Mouse (Mus musculus) cerebellum, adult 11-12 months (tissue): ENCODE measurements around the gene Dusp15.

Experiments
- DNase-seq: peaks from one replicate; pipeline ENCODE4 v3.0.0; 2022

Dusp15 gene

DNA sequence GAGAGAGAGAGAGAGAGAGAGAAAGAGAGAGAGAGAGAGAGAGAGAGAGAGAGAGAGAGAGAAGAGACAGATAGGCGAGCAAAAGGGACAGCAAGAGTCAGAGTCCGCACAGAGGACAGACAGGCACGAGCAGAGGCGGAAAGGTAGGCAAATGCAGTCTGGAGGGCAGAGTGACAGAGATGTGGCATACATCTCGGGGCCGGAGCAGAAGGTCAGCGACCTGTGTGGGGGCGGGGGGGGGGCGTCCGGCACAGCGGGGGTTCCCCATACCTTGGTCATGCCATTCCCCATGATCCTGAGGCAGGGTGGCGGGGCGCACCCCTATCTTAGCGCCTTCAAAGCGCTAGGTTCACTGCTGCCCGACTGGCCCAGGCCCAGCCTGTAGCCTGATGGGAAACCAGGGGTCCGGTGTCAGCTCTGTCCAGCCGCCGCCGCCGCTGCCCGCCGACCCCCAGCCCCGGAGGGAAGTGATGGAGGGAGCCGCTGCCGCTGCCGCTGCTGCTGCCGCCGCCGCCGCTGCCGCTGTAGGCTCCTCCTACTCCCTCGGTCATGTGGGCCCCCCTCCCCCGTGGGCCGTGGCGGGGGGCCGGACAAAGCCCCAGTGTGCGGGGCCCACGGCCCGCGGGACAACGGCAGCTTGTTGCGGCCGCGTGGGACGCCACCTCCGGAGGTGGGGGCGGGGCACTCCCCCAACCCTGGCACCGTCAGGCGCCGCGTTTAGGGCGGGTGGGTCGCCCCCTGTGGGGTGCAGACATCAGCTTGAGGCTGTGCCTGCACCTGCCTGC lies at the start of gene Dusp15:
Gene Dusp15, minus strand, starts transcription at position 634 of the 785 bp plus-strand sequence.
- DNase-seq = peak; percentile 68

DNA sequence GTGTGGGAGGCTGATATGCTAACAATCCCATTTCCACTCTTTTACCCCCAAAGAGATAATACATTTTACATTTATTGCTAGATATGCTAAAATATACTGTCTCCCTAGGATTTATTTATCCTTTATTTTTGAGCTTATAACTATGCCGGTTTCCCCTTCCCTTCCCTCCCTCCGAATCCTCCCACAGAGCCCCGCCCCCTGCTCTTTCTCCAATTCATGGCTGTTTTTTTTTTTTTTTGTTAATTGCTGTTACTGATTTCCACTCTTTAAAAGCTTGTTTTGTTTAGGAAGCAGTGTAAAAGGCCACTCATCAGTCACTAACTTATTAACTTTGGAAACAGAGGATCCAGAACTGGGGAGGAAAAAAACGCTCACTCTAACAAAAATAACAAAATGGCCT lies 45.5 kb upstream of the Dusp15 start:
- DNase-seq = no peak

DNA sequence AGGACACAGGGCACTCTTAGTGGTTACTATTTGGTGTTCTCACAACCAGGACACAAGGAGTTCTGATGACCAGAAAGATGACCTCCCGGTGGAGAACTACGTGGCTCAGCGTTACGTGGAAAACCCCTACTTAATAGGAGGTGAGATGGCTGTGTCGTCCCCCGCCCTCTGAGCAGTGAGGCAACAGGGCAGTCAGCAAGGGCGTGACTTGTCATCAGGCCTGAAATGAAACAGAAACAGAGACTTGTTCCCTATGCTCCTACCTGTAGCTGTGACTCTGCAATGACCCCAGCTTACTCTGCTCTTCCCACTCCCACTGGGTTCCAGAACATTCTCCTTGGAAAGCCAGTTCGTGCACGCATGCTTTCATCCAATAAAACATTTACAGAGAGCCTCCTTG lies 40.0 kb upstream of the Dusp15 start:
- no peak for DNase-seq

DNA sequence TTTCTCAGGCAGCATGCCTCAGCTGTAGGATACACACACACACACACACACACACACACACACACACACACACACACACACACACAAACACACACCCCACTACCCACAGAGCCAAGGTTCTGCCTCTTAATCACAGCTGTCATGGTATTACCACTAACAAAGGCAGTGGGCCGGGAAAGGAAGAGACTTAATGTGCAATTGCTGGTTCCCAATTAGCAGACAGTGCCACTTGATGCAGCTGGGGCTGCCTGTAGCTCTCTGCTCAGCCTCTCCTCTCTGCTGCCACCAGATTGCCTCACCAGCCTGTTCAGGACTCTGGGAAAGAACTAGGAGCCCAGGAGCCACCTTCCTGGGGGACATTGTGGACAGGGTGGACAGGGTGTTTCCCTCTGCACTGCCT lies 34.1 kb upstream of the Dusp15 start:
- no peak for DNase-seq

DNA sequence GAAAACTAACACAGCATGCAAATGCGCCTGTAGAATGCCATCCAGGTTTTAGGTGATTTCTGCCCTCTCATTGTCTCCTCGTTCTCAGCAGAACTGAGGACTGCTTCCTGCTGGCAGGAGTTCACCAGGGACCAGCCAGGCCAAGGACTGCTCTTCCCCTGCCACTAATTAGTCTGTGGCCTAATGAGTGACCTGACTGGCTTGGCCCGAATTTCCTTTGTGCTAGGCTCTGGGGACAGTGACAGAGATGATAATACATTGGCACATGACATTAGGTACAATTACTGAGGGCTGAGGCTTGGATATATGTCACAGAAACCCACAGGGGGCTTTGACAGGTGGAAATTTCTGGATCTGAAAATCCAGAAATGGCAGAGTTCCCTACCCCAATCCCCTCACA lies 25.5 kb upstream of the Dusp15 start:
- DNase-seq = no peak

DNA sequence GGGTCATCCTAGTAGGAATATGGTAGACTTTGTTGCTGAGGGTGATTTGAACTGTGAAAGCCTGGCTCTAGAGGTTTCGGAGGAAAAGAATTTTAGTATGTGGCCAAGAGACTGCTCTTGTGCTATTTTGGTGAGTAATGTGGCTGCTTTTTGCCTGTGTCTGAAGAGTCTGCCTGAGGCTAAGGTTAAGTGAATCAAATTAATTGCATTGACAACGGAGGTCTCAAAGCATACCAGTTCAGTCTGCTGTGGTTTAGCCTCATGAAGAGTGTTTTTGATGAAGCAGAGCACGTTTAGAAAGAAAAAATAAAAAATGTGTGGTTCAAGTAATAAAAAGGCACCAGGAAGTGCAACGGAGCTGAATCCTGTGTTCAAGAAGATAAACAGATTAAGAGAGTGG lies 14.1 kb upstream of the Dusp15 start:
- DNase-seq = no peak

DNA sequence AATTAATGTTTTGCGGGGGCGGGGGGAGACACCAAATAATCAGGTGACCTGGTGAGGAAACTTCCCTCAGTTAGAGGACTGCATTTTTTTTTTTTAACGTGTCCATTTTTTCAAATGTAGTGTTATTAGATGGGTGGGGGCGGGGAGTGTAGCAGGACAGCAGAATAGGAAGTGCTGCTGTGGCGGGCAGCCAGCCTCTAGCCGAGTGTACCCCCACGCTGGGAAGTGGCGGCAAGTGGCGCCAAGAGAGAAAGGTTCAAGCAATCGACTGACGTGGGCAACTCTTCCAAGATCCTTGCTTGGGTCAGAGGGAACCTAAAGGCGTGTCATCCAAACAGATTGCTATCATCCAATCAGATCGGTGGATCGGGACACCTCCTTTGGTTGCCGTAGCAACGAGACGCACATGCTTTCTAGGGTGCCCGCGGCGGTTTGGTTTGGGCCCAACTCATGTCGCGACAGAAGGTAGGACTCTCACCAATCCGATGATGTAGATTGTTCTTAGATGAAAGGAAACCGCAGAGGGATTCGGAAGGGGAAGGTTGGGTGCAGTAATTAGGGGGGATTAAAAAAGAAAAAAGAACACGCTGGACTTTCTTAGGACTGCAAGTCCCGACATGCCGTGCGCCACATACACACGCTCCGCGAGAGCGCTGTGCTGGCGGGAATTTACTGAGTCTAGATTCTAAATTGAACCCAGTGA lies 10.7 kb upstream of the Dusp15 start, which contains the start of gene Ttll9:
Gene Ttll9, plus strand, starts transcription at position 395 of the 703 bp plus-strand sequence.
- DNase-seq = peak; percentile 79

DNA sequence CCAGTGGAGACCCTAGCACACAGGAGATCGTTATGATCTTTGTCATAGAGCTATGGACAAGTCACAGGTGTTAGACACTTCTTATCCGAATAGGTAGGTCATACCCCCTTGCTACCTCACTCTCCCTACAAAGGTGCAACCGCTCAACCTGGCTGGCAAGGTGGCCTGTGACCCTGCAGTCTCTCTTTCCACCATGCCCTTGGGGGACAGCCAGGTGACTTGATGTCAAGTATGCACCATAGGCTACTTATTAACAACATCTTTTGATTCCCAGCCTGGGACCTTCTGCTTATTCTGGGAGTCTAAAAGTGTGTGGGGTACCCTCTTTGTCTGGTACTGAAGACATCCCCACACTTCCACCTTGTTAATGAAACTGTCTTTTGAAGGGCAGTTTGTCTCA lies 6.6 kb upstream of the Dusp15 start:
- no peak for DNase-seq

DNA sequence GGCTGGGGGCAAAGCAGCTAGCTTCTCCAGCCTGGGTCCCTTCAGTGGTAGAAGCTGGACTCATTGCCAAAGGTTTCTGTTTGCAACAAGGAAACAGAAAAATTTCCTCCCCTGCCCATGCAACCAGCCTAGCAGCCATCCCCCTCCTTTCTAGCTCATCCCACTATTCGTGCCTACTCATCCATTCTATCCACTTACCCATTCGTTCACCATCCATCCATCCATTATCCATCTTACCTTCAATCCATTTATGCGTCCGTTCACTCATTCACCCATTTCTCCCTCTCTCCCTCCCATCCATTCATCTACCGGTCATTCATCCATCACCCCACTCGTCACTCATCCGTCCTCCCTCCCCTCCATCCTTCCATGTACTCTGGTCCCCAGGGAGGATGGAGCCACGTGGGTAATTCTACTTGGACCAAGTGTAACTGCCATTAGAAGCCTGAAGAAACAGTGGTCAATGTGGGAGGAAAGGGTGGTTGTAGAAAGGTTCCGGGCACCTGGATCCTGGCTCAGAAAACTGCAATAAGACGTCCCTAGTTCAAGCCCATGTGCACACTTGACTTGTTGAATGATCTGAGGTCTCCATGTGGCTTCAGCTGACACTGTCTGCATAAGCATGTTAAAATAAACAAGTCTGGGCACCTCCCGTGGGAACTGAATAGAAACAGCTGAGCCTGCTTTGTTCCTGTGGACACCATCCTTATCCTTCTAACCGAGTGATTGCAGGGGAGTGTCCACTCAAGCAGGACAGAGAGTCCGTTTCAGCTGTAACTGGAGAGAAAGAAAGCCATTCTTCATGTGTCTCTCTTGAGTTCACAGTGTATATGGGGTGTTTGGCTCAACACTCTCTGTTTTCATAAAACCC lies 587 bp upstream of the Dusp15 start:
- DNase-seq = no peak

DNA sequence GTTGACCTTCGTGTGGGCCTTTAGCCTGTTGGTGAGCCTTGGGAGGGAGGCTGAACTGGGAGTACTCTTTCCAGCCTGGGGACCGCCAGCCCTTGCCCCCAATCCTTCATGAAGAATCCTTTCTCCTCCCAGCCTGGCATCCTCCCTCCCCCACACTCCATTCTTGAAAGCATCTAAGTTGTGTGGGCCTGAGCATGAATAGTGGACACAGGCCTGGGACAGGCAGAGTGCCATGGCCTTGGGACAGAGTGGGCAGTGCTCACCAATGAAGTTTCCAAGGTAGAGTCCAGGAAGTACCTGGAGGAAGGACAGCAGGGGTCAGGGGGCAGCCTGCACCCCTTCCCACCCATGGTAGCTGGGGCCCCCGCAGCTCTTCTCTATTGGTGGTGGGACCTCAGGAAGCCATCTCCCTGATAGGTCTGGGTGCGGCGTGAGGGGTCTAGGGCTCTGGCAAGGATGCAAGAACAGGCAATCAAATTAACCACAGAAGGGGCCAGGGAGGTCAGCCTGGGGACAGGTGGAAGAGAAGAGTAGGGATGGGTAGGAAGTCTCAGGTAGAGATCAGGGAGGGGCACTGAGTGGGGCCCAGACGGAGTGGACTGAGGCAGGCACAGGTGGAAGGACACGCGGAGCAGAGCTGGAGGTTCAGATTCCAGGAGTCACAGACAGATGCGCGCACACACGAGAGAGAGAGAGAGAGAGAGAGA lies 987 bp downstream of the Dusp15 start:
- DNase-seq = peak; percentile 32

DNA sequence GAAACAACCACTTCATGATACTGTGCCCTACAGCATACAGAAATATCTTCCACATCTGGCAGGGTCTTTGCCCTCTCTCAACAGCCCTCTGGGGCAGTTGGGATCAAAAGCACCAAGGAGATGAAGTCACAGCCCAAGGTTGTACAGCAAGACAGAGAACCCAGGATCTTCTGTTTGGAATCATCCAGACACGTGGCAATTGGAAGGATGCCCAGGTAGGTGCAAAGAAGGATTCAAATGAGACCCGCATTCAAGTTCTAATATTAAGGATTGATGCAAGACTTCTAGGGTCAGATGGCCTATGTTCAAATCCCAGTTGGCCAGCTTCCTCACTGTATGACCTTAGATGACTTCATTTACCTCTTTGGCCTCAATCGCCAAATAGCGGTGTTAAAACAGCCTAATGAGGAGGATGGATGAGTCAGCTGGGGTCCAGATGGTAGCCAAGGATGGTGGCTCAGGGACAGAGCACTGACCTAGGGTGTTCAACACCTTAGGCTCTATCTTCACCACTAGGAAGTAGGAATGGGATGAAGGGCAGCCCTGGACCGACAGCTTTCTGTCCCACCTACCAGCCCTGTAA lies 3.0 kb downstream of the Dusp15 start:
- no peak for DNase-seq

DNA sequence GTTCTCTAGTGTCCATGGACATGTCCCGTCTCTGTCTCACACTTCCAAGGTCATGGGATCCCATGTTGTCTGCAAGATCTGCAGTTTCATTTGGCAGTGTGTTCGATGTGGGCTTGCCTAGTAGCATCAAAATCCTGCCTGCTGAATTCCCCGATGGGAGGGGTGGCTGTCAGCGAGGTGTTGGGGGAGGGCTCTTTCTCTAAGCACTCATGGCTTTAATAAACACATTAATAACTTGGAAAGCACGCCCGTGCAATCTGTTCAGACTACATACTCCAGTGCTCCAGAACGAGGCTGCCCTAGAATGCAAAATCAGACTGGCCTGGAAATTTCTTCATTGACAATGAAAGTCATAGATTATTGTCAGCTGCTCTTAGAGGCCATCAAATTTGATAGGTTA lies 4.4 kb downstream of the Dusp15 start:
- DNase-seq = peak; percentile 43

DNA sequence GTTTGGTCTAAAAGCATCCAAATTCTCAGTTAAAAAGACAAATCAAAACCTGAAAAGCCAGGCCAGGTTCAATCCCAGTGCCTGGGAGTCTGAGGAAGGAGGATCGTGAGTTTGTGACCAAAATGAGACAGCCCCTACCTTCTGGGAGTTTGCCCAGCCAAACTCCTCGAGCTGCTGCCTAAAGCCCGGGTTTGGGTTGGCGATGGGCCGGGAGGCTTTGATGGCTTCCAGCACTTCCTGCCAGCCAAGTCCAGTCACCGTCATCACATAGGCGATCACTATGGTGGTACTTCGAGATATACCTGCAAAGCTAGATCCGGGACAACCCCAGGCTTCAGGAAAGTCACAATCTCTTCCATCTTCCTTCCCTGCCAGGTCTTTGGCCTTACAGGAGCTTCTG lies 7.5 kb downstream of the Dusp15 start:
- no peak for DNase-seq

DNA sequence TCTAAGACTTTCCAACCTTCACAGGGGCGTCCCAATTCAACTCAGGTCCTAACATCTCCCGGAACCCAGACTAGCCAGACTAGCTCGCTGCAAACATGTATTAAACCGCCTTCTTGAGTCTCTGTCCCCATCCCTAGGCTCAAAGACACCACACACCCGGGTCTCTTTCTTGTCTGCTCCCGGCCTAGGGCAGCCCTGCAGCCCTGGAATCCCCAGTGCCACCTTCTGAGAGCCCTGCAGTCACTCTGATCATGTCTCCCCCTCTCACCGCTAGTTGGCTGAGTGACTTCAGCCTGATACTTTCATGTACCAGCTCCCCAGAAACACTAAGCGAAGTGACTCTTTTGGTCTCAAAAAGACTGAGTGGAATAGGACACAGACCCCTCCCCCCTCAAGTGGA lies 7.9 kb downstream of the Dusp15 start:
- no peak for DNase-seq

DNA sequence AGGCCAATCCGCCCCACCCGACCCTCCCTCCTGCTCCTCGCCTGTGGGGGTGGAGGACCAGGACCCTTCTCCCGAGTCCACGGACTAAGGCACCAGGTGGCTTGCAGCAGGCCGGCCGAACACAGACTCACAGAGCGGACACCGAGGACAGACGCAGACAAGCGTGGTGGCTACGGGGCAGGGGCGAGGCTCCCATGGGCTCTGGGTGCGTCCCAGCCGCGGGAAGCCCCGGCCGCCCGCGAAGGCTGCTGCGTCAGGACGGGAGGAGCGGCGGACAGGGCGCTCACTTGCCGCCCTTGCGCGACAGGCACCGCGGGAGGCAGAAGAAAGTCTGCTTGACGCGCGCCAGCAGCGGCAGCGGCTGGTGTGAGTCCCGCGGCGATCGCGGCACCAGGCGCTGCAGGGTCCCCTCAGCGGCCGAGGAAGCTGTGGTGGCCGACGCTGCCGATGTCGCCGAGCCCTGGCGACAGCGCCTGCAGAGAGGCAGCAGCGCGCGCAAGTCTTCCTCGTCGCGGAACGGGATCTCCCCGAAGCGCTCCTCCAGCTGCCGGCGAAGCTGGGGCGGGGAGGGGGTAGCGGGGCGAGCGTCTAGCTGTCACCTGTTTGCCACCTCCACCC lies 8.5 kb downstream of the Dusp15 start:
- no peak for DNase-seq

DNA sequence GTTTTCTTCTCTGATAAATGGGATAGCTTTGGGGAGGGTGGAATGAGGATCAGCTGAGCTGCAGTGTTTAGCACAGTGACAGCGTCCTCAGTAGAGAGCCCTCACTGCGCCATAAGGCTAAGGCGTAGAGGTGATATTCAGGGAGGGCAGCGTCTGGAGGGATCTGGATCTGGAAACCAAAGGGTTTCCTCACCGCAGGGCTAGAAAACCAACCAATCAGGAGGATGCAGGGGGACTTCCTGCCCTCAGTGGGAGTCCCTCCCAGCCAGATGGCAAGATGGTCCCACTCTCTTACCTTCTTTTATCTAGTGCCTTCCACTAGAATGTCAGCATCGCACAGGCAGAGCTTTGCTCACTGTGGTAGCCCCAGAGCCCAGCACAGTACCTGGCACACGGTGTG lies 9.7 kb downstream of the Dusp15 start:
- no peak for DNase-seq

DNA sequence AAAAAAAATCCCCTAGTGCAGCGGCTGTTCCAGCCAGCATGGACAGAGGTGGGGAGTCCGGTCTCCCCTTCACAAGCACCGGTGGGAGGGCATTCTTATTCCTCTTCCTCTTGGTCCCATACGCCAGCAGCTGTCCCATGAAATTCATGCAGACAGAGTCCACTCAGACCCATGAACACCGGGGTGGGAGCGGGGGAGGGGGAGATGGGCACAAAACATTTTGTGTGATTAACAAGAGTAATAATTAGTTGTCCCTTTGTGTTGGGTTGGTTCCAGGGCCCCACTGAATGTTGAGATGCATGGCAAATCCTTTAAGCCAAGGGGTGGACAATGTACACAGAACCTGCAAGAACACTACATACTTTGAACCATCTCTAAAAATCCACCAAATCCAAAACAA lies 10.4 kb downstream of the Dusp15 start:
- DNase-seq = no peak

DNA sequence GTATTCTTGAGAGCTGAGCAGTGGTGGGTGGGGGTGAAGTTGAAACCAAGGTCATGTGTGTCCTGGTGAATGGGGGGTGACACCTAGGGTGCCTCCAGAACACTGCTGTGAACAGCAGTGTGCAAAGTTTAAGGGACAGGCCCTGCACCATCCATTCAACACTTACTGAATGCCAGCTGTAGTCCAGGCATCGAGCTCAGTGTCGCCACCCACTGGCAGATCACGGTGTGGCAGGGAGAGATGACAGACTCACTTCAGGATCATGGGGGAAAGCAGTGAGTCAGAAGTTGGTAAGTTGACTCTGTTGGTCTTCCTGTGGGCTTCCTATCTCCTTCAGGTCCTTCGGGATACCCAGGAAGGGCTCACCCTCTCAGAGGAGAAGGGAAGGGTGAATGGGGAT lies 11.7 kb downstream of the Dusp15 start:
- DNase-seq = no peak

DNA sequence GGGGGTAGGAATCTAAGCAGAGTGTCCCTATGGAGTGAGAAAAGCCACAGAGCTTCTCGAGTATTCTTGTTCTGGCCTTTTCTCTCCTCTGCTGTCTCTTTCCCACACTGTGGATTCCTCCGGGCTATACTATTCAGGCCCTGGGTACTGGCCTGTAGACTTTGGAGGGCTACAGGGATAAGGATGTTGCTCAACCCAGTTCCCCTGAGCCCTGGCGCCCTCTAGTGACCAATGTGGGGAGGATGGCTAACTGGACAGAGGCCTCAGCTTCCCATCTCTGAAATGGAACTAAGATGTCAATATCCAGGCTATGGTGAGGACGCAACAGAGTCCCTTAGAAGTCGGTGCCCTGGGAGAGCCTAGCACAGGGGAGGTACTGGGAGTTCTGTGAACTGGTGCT lies 17.9 kb downstream of the Dusp15 start:
- no peak for DNase-seq

DNA sequence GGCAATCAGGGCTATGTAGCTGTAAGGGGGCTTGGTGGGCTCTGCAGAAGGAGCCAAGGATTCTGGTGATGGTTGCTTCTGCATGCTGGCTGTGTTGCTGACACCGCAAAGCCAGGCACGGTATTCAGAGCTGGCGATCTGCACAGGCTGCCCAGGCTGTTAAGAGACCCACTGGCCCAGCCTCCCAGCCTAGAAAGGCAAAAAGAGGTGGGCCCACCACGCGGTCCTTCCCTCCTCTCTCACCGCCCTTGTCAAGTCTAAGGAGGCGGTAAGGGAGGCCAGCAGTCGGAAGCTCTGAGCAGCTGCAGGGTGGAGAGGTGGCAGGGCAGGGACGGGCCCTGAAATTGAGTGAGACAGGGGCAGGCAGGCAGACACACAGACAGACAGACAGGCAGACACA lies 18.4 kb downstream of the Dusp15 start, which contains the start of gene Foxs1:
Gene Foxs1, minus strand, starts transcription at position 161 of the 400 bp plus-strand sequence.
- DNase-seq = no peak

DNA sequence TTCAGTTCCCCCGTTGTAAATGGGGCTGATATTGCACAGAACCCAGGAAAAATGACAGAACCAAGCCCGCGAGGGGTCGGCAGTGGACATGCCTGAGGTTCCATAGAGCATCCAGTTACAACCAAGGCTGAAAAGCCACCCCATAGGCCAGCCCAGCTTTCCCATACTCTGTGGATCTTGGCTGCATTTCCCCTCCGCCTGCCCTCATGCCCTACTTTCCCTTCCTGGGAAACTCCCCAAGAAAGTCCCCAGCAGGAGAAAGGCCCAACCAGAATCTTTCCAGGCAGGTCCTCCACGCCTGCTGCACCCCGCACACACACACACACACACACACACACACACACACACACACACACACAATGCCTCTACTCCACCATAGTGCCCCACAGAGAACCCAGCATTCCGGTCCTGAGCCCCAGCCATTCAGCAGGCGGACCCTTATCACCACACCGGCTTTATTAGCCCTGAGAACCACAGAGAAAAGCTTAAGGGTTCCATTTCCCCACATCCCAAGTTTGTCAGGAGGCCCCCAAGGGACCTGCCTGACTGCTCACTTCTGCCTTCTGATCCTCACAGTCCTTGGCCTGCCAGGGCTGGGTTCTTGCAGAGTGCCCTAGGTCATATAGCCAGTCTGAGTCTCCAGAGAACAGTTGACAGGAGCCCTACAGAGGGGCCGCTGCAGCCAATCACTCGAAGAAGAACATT lies 19.9 kb downstream of the Dusp15 start:
- DNase-seq = no peak
